Mouse (Mus musculus) heart, embryonic 12.5 days (tissue): ENCODE data around the gene P4ha3. TPM values are rescaled to one million over a fixed set of nuclear protein-coding genes. Genes with fewer than 3 reads are reported as not detected.

Experiments
- ATAC-seq: fragments of 200-750 bp; cut with Nextera tagmentation; 2 replicates; pipeline ENCODE4 v1.8.0; 2017; ENCODE audit warnings: moderate TSS enrichment, moderate library complexity; ENCODE audit not compliant: insufficient number of reproducible peaks, low FRiP score
- H3K27ac ChIP-seq: fragments of 300-500 bp; sonication (generic); 2 replicates; pipeline ENCODE4 v1.5.1; 2016; ENCODE audit warnings: mild to moderate bottlenecking, moderate library complexity; ENCODE audit not compliant: poor library complexity, severe bottlenecking
- H3K27me3 ChIP-seq: fragments of 300-500 bp; sonication (generic); replicated peaks from 2 replicates; pipeline ENCODE4 v1.6.1; 2016; ENCODE audit warnings: mild to moderate bottlenecking, moderate library complexity
- H3K36me3 ChIP-seq: fragments of 300-500 bp; sonication (generic); 2 replicates; pipeline ENCODE4 v1.6.1; 2016; ENCODE audit warnings: mild to moderate bottlenecking, moderate library complexity
- H3K4me1 ChIP-seq: fragments of 300-500 bp; sonication (generic); replicated peaks from 2 replicates; pipeline ENCODE4 v1.6.1; 2016; ENCODE audit warnings: mild to moderate bottlenecking
- H3K4me2 ChIP-seq: fragments of 300-500 bp; sonication (generic); 2 replicates; pipeline ENCODE4 v1.6.1; 2016; ENCODE audit warnings: mild to moderate bottlenecking, moderate library complexity
- H3K4me3 ChIP-seq: fragments of 300-500 bp; sonication (generic); 2 replicates; pipeline ENCODE4 v1.5.1; 2016; ENCODE audit warnings: mild to moderate bottlenecking
- H3K9ac ChIP-seq: fragments of 300-500 bp; sonication (generic); 2 replicates; pipeline ENCODE4 v1.6.1; 2016; ENCODE audit warnings: mild to moderate bottlenecking, moderate library complexity
- H3K9me3 ChIP-seq: fragments of 300-500 bp; sonication (generic); replicated peaks from 2 replicates; pipeline ENCODE4 v1.6.1; 2016; ENCODE audit warnings: mild to moderate bottlenecking, moderate library complexity
- WGBS: fragments of 180-500 bp; shearing (Covaris S2); methylation state at CpG from one replicate; pipeline ENCODE4 v1.1.7; 2016; 5-methylcytosine and 5-hydroxymethylcytosine counted together
- polyA plus RNA-seq: library from polyadenylated mRNA; unstranded; fragments of >200 nt; fragmentation: Nextera tagmentation; extraction: Ambion mirVana; gene quantifications from 2 replicates; pipeline ENCODE4 v1.2.1, GENCODE M21; 2016

Gene P4ha3
- polyA plus RNA-seq, 1 experiment from 2014 or later, result 13.8 TPM

DNA sequence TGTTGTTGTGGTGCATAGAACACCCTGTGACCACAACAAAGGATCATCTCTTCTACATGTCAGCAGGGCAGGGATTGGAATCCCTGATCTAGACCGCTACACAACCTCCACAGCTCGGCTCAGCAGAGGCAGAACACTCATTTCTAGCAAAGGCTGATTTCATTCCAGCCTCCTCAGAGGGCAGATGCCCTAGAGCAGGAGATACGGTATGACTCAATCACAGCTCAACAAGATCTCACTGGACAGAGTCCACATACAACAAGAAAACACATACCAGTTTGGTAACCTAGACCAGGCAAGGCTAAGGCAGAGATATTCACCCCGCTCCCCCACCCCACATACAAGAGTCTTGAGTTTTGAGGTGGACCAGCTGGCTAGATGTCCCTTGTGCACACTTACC lies 43.3 kb downstream of the P4ha3 start:
- H3K4me2 ChIP-seq, result no peak overlapping the region
- 81% methylated on average over 4 of the region's 4 CpGs for WGBS
- H3K27ac ChIP-seq, result no peak overlapping the region
- H3K36me3 ChIP-seq, result peaks cover 79% of the 10 kb centered on the region
- no peak for ATAC-seq
- no peak overlapping the region for H3K4me3 ChIP-seq
- H3K4me1 ChIP-seq, result no peaks in the 10 kb centered on the region
- H3K9ac ChIP-seq, result no peak overlapping the region
- H3K27me3 ChIP-seq, result no peaks in the 10 kb centered on the region
- no peaks in the 10 kb centered on the region for H3K9me3 ChIP-seq

DNA sequence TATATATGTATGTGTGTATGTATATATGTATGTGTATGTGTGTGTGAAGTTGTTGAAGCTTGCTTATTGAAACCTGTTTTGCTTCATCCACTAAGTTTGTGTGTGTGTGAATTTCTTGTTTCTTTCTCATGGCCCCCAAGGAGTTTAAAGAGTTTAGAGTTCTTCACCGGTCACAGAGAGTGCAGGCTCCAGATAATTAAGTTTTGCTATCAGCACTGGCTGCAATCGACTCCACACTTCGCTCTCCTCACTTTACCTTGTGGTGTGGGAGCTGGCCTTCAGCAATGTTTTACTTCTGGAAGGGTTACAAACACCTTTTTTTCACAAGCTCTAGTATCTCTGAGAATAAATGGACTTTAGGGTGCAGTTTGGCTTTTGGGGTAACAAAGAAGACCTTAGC lies 45.9 kb downstream of the P4ha3 start:
- Histone ChIP-seq H3K9ac (no peak overlapping the region), H3K4me2 (no peak overlapping the region), H3K4me1 (no peaks in the 10 kb centered on the region), H3K27ac (no peak overlapping the region), H3K36me3 (peaks cover 87% of the 10 kb centered on the region), H3K4me3 (no peak overlapping the region), H3K9me3 (no peaks in the 10 kb centered on the region), H3K27me3 (no peaks in the 10 kb centered on the region)
- 81% methylated on average over 3 of the region's 3 CpGs for WGBS
- no peak for ATAC-seq

DNA sequence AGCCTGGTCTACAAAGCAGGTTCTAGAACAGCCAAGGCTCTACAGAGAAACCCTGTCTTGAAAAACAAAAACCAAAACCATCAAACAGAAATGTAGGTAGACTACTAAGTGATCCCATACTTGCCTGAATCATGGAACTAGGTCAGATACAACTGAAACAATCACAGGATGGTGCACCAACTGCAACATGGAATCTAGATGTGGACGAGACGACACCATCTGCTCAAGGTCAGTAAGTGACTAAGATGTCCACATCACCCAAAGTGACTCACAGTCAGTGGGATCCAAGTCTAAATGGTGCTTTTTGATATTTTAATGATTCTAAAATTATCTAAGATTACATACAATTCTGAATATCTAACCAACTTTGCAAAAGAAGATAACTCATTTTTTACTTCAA lies 50.6 kb downstream of the P4ha3 start:
- Histone ChIP-seq H3K9me3 (no peaks in the 10 kb centered on the region), H3K4me2 (no peak overlapping the region), H3K36me3 (peaks cover 84% of the 10 kb centered on the region), H3K27ac (no peak overlapping the region), H3K4me1 (no peaks in the 10 kb centered on the region), H3K27me3 (no peaks in the 10 kb centered on the region), H3K4me3 (no peak overlapping the region), H3K9ac (no peak overlapping the region)
- no peak for ATAC-seq
- 87% methylated on average over 2 of the region's 2 CpGs for WGBS

- no peak overlapping the region for H3K4me3 ChIP-seq
- H3K36me3 ChIP-seq, result peaks cover 20% of the 10 kb centered on the region
- no peaks in the 10 kb centered on the region for H3K9me3 ChIP-seq
- no peaks in the 10 kb centered on the region for H3K27me3 ChIP-seq
- ATAC-seq, result no peak
- no peaks in the 10 kb centered on the region for H3K4me1 ChIP-seq
- no peak overlapping the region for H3K9ac ChIP-seq
- WGBS, result 57% methylated on average over 4 of the region's 4 CpGs
- no peak overlapping the region for H3K4me2 ChIP-seq
- H3K27ac ChIP-seq, result no peak overlapping the region
These were observed 69.7 kb downstream of the P4ha3 start for GRCm38 (mm10) chr7:100354984-100355383.

GRCm38 (mm10) chr7:100356324-100356723 lies 71.0 kb downstream of the P4ha3 start:
- ATAC-seq, result no peak
- no peak overlapping the region for H3K4me2 ChIP-seq
- WGBS, result 91% methylated on average over 5 of the region's 5 CpGs
- no peaks in the 10 kb centered on the region for H3K27me3 ChIP-seq
- peaks cover 16% of the 10 kb centered on the region for H3K36me3 ChIP-seq
- no peak overlapping the region for H3K27ac ChIP-seq
- no peak overlapping the region for H3K4me3 ChIP-seq
- H3K4me1 ChIP-seq, result no peaks in the 10 kb centered on the region
- no peaks in the 10 kb centered on the region for H3K9me3 ChIP-seq
- H3K9ac ChIP-seq, result no peak overlapping the region

- H3K36me3 ChIP-seq, result peaks cover 12% of the 10 kb centered on the region
- no peaks in the 10 kb centered on the region for H3K4me1 ChIP-seq
- H3K27me3 ChIP-seq, result no peaks in the 10 kb centered on the region
- no peak overlapping the region for H3K27ac ChIP-seq
- no peaks in the 10 kb centered on the region for H3K9me3 ChIP-seq
- 95% methylated on average over 1 of the region's 1 CpGs for WGBS
- no peak overlapping the region for H3K4me2 ChIP-seq
- no peak for ATAC-seq
- no peak overlapping the region for H3K9ac ChIP-seq
- H3K4me3 ChIP-seq, result no peak overlapping the region
These were observed 71.4 kb downstream of the P4ha3 start for GRCm38 (mm10) chr7:100356768-100357167.

DNA sequence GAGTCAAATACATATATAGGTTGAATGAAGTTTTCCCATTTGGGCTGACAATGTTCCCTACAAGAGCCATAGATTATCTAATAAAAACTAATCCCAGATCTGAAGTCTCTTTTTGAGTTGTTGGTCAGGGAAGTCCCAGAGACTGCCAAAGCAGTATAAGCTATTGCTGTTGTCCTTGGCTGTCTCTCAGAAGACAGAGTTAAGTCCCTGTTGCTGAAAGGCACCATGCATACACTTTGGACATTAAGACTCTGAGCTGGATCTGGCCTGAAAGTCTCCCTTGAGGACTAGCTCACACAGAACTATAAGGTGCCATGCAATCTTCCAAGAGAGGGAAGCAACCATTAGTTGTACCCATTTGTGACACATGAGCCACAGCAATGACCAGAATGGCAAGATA lies 72.5 kb downstream of the P4ha3 start:
- Histone ChIP-seq H3K9me3 (no peaks in the 10 kb centered on the region), H3K27me3 (no peaks in the 10 kb centered on the region), H3K9ac (no peak overlapping the region), H3K4me1 (peaks cover 4% of the 10 kb centered on the region), H3K4me3 (no peak overlapping the region), H3K36me3 (peaks cover 9% of the 10 kb centered on the region), H3K4me2 (no peak overlapping the region), H3K27ac (no peak overlapping the region)
- no peak for ATAC-seq

GRCm38 (mm10) chr7:100363162-100363561 lies 77.8 kb downstream of the P4ha3 start:
- Histone ChIP-seq H3K27me3 (no peaks in the 10 kb centered on the region), H3K4me2 (no peak overlapping the region), H3K4me3 (no peak overlapping the region), H3K36me3 (no peaks in the 10 kb centered on the region), H3K9ac (no peak overlapping the region), H3K4me1 (peaks cover 13% of the 10 kb centered on the region), H3K27ac (no peak overlapping the region), H3K9me3 (no peaks in the 10 kb centered on the region)
- ATAC-seq, result no peak
- 81% methylated on average over 2 of the region's 2 CpGs for WGBS

GRCm38 (mm10) chr7:100364888-100365287 lies 79.6 kb downstream of the P4ha3 start:
- no peak overlapping the region; the same call in 1 of the 2 replicates for H3K27ac ChIP-seq
- WGBS, result 39% methylated on average over 6 of the region's 6 CpGs

More at GRCm38 (mm10) chr7:100364888-100365287, 79.6 kb downstream of the P4ha3 start:
- Histone ChIP-seq H3K9ac (no peak overlapping the region; the same call in 1 of the 2 replicates), H3K27me3 (no peaks in the 10 kb centered on the region), H3K4me3 (no peak overlapping the region), H3K4me1 (peaks cover 13% of the 10 kb centered on the region), H3K4me2 (no peak overlapping the region), H3K36me3 (no peaks in the 10 kb centered on the region), H3K9me3 (no peaks in the 10 kb centered on the region)
- no peak for ATAC-seq

Other genes starting within 250 kb of the P4ha3 start
- gene Pold3, start 164.0 kb upstream of the P4ha3 start, polyA plus RNA-seq, result 42.6 and 44.0 TPM in 2 replicates
- gene Lipt2, start 126.2 kb upstream of the P4ha3 start, polyA plus RNA-seq, result 12.1 and 12.9 TPM in 2 replicates
- 8.0 and 10.0 TPM in 2 replicates for gene Kcne3, start 109.0 kb upstream of the P4ha3 start, polyA plus RNA-seq
- 1.9 and 3.2 TPM in 2 replicates for gene Pgm2l1, start 58.1 kb upstream of the P4ha3 start, polyA plus RNA-seq
- gene C2cd3, start 86.7 kb downstream of the P4ha3 start, polyA plus RNA-seq, result 20.0 and 20.1 TPM in 2 replicates
- gene Ppme1, start 86.8 kb downstream of the P4ha3 start, polyA plus RNA-seq, result 52.5 and 55.6 TPM in 2 replicates
- 0.10 and 0.20 TPM in 2 replicates for gene Ucp3, start 187.5 kb downstream of the P4ha3 start, polyA plus RNA-seq
- gene Ucp2, start 207.8 kb downstream of the P4ha3 start, polyA plus RNA-seq, result 240 and 245 TPM in 2 replicates
- 0.10 and 0.28 TPM in 2 replicates for gene Dnajb13, start 229.4 kb downstream of the P4ha3 start, polyA plus RNA-seq